Mouse (Mus musculus): ENCODE results near the gene Elane. TPM values are rescaled to one million over a fixed set of nuclear protein-coding genes. Genes with fewer than 3 reads are reported as not detected.

Gene Elane
- polyA plus RNA-seq, 1 experiment from 2014 or later, result 0.14 TPM

DNA sequence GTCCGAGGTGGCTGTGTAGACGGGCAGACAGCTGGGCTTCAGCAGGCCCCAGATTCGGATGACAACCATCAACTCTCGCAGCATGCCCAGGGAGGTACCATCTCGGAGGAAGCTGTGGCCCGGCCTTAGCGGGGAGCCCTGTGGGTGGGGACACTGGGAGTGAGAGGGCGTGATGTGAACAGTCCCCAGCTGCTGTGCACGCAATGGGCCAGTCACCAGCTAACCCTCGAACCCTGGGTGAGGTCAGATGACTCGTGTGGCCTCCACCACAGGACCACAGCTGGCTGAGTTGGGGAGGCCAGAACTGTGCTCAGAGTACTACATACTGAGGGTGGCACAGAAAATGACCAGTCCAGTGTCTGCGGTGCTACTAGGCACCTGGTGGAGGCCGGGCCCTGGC is 10.8 kb downstream of the Elane start:
- H3K27ac ChIP-seq, result no peak overlapping the region
- no peak for DNase-seq (ENCODE audit: low spot score)
- peaks cover 66% of the 10 kb centered on the region for H3K36me3 ChIP-seq

DNA sequence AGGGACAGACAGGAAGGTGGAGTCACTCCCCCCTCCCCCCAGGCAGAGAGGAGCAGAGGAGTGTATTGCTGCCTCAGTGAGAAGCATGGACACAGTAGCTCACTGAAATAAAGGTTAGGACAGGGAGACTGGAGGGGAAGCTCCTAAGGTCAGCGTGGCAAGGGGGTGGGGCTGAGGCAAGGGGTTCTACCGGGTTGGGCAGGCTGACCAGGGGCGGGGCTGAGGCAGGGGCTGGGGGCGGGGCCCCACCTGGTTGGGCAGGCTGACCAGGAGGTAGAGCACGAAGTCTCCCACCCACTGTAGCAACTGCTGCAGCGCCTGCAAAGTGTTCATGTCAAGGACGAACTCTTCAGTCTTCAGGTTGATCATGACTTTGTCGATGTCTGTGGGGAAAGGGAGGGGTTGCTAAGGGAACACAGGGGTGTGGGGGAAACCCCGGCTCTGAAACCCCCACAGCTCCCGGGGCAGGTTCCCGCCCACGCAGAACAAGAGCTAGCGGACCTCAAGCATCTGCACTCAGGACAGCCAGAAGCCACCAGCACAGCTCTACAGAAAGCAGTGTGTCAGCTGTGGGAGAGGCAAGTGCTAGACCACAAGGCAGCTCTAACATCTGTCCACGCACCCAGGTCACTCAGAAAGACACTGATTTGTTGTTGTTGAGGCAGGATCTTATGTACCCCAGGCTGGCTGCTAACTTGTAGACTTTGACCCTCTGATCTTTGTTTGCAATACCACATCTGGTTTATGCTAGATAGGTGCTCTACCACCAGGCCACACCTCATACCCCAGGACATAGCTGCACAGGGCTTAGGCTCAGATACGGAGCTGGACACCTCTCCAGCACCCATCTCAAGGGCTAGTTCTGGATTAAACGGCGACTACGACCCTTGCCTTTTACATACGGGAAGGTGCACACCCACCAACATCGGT is 11.5 kb downstream of the Elane start:
- WGBS, result 44% methylated on average over 20 of the region's 20 CpGs
- Histone ChIP-seq H3K9me3 (no peaks in the 10 kb centered on the region), H3K27ac (no peak overlapping the region), H3K36me3 (peaks cover 73% of the 10 kb centered on the region), H3K4me3 (no peak overlapping the region; the same call in 1 of the 2 replicates), H3K27me3 (ENCODE audit: insufficient read depth, poor library complexity, severe bottlenecking) (peaks cover 12% of the 10 kb centered on the region; the same call in 1 of the 2 replicates), H3K4me1 (peaks cover 21% of the 10 kb centered on the region)
- no peak for DNase-seq (ENCODE audit: low spot score)

More for the DNA sequence above, 10.8 kb downstream of the Elane start:
- H3K27me3 ChIP-seq (ENCODE audit: insufficient read depth, poor library complexity, severe bottlenecking), result peaks cover 12% of the 10 kb centered on the region; the same call in 1 of the 2 replicates
- no peaks in the 10 kb centered on the region for H3K9me3 ChIP-seq
- H3K4me3 ChIP-seq, result no peak overlapping the region
- peaks cover 21% of the 10 kb centered on the region for H3K4me1 ChIP-seq
- 83% methylated on average over 13 of the region's 13 CpGs for WGBS

DNA sequence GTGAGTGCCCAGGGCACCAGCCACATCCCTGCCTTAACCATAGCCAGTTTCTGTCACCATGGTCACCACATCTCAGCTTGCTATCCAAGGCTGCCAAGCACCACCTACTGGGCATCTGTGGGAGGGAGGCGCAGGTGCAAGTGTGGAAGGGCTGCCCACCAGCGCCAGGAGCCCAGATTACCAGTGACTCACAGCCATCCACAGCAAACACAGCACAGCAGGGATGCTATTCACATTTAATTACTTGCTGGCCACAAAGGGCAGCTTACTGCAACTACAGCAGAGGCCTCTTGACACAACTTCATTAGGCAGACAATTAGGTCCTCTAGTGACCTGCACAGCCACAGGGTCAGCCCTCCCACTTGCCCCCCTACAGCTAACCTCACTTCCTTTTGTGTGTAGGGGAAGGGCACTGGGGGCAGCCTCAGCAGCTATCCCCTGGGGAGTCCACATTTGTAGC is 14.9 kb downstream of the Elane start:
- no peak overlapping the region for H3K27ac ChIP-seq
- peaks cover 12% of the 10 kb centered on the region; the same call in 1 of the 2 replicates for H3K27me3 ChIP-seq (ENCODE audit: insufficient read depth, poor library complexity, severe bottlenecking)
- H3K9me3 ChIP-seq, result no peaks in the 10 kb centered on the region
- DNase-seq (ENCODE audit: low spot score), result no peak
- peaks cover 88% of the 10 kb centered on the region for H3K36me3 ChIP-seq
- WGBS, result 51% methylated on average over 2 of the region's 2 CpGs
- no peak overlapping the region for H3K4me3 ChIP-seq
- H3K4me1 ChIP-seq, result peaks cover 19% of the 10 kb centered on the region

DNA sequence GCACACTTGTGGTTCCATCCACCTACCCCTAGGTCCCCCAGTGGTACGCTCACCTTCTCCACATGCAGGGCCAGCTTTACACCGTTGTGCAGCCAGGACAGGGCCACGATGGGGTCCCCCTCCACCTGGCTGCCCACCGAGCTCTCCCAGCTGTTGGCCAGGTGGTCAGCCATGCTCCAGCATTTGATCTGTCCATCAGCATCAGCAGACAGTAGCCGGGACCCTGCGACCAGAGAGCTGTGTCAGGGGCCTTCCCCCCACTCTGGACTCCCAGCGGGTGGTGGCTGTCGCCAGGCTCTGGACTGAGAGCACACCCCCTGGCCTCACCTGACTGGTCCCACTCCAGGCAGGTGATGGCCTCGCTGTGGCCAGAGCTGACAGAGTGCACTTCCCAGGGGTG is 20.7 kb downstream of the Elane start:
- DNase-seq (ENCODE audit: low spot score), result no peak
- H3K4me3 ChIP-seq, result no peak overlapping the region
- H3K27me3 ChIP-seq (ENCODE audit: insufficient read depth, poor library complexity, severe bottlenecking), result no peaks in the 10 kb centered on the region
- H3K4me1 ChIP-seq, result peaks cover 23% of the 10 kb centered on the region
- 93% methylated on average over 9 of the region's 9 CpGs for WGBS
- peaks cover 67% of the 10 kb centered on the region for H3K36me3 ChIP-seq
- H3K27ac ChIP-seq, result no peak overlapping the region
- H3K9me3 ChIP-seq, result no peaks in the 10 kb centered on the region

DNA sequence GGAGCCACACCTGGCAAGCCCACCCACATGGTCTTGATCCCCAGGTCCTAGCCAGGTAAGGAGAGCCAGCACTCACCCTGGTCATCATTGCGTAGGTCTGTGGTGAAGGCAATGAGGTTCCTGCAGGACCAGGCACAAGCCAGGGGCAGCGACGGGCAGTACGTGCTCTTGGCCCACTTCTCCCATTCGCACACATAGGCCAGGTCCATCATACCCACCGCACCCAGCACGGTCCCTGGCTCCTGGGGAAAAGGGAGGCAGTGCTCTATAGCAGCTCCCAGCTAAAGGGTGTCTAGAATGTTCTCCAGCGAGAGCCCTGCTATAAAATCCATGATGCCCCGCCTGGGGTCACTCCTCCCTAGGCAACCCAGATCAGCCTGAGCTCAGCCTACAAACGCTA is 21.4 kb downstream of the Elane start:
- peaks cover 26% of the 10 kb centered on the region for H3K4me1 ChIP-seq
- DNase-seq (ENCODE audit: low spot score), result no peak
- H3K27me3 ChIP-seq (ENCODE audit: insufficient read depth, poor library complexity, severe bottlenecking), result no peaks in the 10 kb centered on the region
- H3K4me3 ChIP-seq, result no peak overlapping the region
- H3K36me3 ChIP-seq, result peaks cover 69% of the 10 kb centered on the region
- 0 out of 2 replicates have a peak overlapping the region, but pooled peaks have one; percentile 25 for H3K27ac ChIP-seq
- no peaks in the 10 kb centered on the region for H3K9me3 ChIP-seq
- 94% methylated on average over 10 of the region's 10 CpGs for WGBS

DNA sequence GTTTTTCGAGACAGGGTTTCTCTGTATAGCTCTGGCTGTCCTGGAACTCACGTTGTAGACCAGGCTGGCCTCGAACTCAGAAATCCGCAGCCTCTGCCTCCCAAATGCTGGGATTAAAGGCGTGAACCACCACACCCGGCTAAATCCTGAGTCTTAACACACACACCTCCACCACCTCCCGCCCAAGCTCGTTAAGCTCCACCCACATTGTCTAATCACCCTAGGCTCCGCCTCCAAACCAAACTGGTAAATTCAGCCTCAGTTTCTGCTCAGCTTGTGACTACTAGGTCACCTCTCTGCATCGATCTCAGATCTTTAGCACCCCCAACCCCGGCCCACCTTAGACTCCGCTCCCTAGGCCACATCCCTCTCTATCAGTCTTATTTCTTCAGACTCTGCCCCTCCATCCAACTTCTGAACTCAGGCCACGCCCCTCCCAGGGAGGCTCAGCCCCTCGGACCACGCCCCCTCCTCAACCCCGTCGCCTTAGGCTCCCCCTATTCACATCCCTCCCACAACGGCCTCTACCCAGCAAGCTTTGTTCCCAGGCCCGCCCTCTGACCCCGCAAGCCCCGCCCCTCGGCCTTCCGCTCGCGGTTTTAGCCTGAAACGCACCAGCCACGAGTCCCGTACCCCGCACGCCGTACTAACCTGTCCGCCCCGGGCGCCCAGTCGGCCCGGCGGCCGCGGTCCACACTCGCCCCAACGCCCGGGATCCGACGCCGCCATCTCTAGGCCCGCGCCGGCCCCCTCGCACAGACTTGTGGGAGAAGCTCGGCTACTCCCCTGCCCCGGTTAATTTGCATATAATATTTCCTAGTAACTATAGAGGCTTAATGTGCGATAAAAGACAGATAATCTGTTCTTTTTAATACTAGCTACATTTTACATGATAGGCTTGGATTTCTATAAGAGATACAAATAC is 22.4 kb downstream of the Elane start, which contains the start of gene Med16:
TSS of gene Med16 (minus strand) at position 757 of the 925 bp plus-strand sequence.
- Histone ChIP-seq H3K4me3 (peak within 1 kb of the TSS; percentile 86), H3K27ac (peak within 1 kb of the TSS; percentile 100), H3K27me3 (ENCODE audit: insufficient read depth, poor library complexity, severe bottlenecking) (no peaks in the 10 kb centered on the region), H3K9me3 (no peaks in the 10 kb centered on the region), H3K4me1 (peaks cover 29% of the 10 kb centered on the region), H3K36me3 (peaks cover 67% of the 10 kb centered on the region)
- 2% methylated on average over 52 of the region's 52 CpGs for WGBS
- DNase-seq (ENCODE audit: low spot score), result peak; percentile 98

DNA sequence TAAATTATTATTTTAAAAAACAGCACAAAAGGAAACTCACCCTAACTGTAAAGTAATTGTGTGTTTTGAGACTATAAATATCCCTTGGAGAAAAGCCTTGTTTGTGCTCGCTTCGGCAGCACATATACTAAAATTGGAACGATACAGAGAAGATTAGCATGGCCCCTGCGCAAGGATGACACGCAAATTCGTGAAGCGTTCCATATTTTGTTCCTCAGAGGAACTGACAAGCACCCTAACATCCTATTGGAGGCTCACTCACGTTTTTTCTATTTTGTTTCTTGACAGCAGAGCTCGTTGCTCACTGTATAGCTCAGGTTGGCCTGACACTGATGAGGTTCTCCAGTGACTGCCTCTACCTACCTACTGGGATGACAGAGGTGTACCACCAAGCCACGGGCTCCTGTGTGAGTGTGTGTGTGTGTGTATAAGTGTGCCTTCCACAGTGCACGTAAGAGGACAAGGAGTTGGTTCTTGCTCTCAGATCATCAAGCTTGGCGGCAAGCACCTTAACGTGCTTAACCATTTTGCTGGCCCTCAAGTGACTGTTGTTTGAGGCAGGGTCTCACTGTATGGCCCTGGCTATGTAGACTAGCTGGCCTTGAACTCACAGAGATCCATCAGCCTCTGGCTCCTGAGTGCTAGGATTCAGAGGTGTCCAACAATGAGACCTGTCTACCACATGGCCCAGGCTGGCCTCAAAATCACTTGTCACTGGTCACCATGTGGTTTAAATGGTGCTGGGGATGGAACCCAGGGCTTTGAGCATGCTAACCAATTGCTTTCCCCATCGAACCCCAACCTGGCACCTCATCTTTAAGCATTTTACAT is 23.3 kb downstream of the Elane start:
- 25% methylated on average over 14 of the region's 14 CpGs for WGBS
- Histone ChIP-seq H3K36me3 (peaks cover 63% of the 10 kb centered on the region), H3K27ac (peak overlapping the region; percentile 100), H3K4me3 (peak overlapping the region; percentile 86), H3K4me1 (peaks cover 38% of the 10 kb centered on the region), H3K9me3 (no peaks in the 10 kb centered on the region), H3K27me3 (ENCODE audit: insufficient read depth, poor library complexity, severe bottlenecking) (no peaks in the 10 kb centered on the region)
- no peak for DNase-seq (ENCODE audit: low spot score)

DNA sequence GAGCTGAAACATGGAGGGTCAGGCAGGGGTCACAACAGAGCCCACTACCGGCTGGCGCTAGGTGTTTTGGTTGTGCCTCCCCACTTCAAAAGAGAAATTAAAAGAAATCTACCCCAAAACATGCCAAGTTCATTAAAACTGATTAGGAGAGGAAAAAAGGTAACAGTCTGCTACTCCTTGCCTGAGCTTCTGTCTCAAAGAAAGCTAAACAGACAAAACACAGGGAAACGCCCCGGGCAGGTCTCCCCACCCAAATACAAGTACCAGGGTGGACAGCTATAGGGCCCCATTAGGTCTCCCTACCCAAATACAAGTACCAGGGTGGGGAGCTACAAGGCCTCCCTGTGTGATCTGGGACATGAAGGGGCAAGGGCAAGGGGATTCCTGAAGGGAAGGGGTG is 24.5 kb downstream of the Elane start, which contains the start of gene Gm26602:
TSS of gene Gm26602 (plus strand) at position 301 of the 400 bp plus-strand sequence.
- Histone ChIP-seq H3K27ac (no peak within 1 kb of the TSS), H3K9me3 (no peaks in the 10 kb centered on the region), H3K36me3 (peaks cover 50% of the 10 kb centered on the region), H3K4me1 (peaks cover 50% of the 10 kb centered on the region), H3K27me3 (ENCODE audit: insufficient read depth, poor library complexity, severe bottlenecking) (no peaks in the 10 kb centered on the region), H3K4me3 (0 out of 2 replicates have a peak within 1 kb of the TSS, but pooled peaks have one; percentile 86)
- WGBS, result 94% methylated on average over 4 of the region's 4 CpGs
- DNase-seq (ENCODE audit: low spot score), result no peak

DNA sequence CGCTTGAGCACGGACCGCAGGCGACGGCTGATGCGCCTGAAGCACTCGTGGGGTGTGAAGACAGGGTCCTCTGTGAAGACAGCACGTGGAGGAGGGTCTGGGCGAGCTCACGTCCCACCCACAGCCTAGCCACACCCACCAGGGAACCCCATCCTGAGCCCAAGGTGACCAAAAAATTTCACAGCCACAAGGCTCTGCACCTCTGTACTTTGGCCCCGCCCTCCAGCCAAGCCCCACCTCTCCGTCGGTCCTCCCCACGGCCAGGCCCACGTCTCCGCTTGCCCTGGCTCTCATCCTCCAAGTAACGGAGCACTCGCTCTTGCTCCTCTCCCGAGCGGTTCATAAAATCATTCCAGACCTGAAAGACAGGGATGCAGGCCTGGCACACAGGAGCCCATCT is 26.4 kb downstream of the Elane start:
- Histone ChIP-seq H3K4me1 (peaks cover 61% of the 10 kb centered on the region), H3K27me3 (ENCODE audit: insufficient read depth, poor library complexity, severe bottlenecking) (peaks cover 2% of the 10 kb centered on the region), H3K4me3 (no peak overlapping the region), H3K9me3 (no peaks in the 10 kb centered on the region), H3K27ac (no peak overlapping the region), H3K36me3 (peaks cover 32% of the 10 kb centered on the region)
- no peak for DNase-seq (ENCODE audit: low spot score)
- 57% methylated on average over 20 of the region's 20 CpGs for WGBS

DNA sequence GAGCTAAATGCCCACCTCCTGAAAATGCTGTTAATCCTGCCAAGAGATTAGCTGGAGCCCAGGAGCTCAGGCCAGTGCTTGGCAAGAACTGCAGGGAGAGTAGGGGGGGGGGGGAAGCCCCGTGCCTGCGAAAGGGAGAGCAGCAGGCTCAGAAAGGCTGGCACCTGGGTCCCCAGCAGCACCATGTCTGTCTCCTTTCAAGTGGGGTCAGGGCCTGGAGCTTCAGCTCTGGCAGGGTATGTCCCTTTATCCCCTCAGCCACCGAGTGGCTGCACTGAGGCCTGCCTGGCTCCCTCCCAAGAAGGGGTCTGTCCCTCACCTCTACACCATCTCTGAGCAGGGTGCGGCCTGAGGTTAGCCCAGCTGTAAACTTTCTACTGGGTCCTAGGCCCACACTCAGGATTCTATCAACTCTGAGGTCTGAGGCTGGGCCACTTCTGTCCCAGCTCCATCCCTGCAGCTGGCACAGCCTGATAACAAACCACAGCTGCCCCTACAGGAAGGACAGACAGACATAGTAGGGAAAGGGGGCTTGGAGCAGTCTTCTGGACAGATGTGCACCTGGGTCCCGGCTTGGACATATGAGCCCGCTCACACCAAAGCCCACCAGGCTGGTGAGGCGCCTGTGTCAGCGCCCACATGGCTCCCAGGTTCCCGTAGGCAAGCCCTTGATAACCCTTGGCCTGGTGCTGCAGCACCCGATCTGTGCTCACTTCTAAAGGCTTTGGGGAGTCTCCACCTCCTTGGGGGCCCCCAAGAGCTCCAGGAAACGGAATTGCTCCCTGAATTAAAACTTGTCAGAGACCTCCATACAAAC is 28.3 kb downstream of the Elane start:
- H3K4me3 ChIP-seq, result 0 out of 2 replicates have a peak overlapping the region, but pooled peaks have one; percentile 9
- H3K9me3 ChIP-seq, result no peaks in the 10 kb centered on the region
- H3K36me3 ChIP-seq, result peaks cover 32% of the 10 kb centered on the region
- DNase-seq (ENCODE audit: low spot score), result no peak
- 65% methylated on average over 11 of the region's 11 CpGs for WGBS
- no peak overlapping the region for H3K27ac ChIP-seq
- peaks cover 66% of the 10 kb centered on the region for H3K4me1 ChIP-seq
- peaks cover 21% of the 10 kb centered on the region for H3K27me3 ChIP-seq (ENCODE audit: insufficient read depth, poor library complexity, severe bottlenecking)

DNA sequence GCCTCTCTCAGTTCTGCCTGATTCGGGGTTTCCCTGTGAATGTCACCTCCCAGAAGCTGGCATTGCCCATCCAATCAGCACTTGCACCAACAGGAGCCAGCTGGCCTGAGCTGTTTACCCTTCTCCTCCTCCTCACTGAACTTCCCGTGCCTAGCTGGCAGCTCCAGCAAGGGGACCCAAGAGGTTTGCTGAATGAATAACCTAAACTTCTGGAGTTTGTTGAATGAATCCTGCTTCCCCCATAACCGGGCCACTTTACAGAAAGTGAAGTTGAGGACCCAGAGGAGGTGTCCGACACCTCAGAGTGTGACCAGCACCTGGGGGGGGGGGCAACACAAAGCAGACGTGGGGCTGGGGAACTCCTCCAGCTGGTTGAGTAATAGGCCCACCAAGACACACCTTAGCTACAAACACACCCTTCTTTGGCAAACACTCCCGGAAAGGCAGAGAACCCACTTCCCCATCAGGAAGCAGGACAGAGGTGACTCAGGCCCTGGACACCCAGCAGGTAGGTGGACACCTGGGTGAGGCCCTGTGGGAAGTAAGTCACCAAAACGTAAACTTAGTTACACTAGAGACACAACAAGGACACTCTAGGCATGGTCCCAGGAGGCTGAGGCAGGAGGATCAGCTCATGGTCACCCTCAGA is 29.0 kb downstream of the Elane start:
- 71% methylated on average over 7 of the region's 7 CpGs for WGBS
- Histone ChIP-seq H3K4me1 (peaks cover 66% of the 10 kb centered on the region), H3K27me3 (ENCODE audit: insufficient read depth, poor library complexity, severe bottlenecking) (peaks cover 28% of the 10 kb centered on the region), H3K36me3 (peaks cover 32% of the 10 kb centered on the region), H3K4me3 (no peak overlapping the region), H3K27ac (no peak overlapping the region), H3K9me3 (no peaks in the 10 kb centered on the region)
- DNase-seq (ENCODE audit: low spot score), result no peak
